Mouse (Mus musculus): ENCODE measurements at regions not wholly inside any gene's neighbourhood (a gene's known extent, or its start where the extent isn't known, plus 50 kb on each side); places are given as distances from the start of the nearest gene placed in this dataset.

DNA sequence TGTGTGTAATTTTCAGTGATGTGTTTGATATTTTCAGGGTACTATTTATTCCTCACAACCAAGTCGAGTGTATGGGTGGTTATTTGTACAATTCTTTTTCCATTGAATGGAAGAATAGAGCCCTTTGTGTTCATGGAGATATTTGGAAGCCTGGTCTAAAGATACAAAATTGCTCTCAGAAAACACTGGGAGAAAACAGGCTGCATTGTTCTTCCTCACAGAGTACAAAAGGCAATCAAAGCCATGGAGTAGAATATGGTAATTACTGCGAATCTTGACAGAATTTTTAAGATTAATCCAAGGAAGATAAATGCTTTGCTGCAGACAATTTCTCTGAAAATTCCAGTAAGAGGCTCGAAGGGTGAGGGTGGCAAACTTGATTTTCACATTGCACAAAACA lies 54.7 kb upstream of the Gnai1 start:
- no peak for DNase-seq (ENCODE audit: low spot score in 2 of 2)

All from left cerebral cortex, adult 8-10 months (tissue).